Mouse (Mus musculus): ENCODE results near the gene Lrfn3.

Lrfn3 gene

DNA sequence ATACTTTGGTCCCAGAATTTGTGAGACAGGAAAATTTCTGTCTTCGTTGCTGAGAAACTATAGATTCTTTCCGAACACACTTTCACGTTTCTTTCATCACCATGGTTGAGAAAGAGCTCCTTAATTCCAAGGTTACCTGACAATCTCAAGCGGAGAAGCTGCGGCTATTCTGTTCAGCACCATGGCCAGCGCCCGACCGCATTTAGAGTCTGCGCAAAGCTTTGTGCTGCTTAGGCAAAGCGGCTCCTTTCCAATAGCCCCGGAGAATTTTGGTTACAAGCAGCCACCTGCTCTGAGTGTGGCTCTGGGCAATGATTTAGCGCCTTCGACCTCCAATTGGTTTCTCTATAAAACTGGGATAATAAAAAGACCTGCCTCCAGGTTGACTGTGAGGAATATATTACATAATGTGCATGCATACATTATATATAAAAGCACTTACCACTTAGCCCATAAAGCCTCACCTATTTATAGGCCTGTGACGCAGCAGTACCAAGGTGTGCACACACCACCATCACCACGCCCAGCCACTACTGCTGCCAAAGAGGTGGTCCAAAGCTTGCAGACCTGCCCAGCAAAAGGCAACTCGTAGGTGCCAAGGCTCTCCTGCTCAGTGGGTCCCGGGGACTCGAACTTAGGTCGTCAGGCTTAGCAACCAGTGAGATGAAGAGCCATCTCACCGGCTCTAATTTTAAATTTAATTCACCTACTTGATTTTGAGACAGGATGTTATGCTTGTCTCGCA lies 15.8 kb downstream of the Lrfn3 start:
- no peak for DNase-seq (ENCODE audit: low read depth, low spot score)

DNA sequence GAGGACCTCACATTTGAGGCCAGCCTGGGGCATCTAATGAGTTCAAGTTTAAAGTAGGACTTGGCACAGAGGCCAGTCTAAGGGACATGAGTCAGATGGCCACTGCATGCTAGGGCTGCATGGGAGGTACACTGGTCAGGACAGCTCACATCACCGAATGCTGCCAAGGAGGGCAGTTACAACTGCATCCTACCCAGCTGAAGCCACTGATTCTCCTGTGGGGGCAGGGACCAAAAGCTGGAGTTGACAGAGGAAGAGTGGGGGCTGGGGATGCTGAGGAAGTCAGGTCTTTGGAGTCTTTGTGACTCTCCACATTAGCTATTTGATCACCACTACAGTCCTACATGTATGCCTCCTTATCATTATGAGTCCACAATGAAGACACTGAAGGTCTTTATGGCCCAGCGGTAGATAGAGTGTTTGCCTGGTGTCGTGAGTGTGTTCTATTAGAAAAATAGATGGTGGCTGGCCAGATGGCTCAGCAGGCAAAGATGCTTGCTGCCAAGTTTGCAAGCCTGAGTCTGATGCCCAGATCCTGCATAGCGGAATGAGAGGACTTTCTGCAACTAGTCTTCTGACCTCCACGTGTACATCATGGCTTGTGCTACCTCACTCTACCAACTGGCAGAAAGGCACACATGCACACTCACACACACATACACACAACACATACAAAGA lies 23.0 kb downstream of the Lrfn3 start:
- DNase-seq (ENCODE audit: low read depth, low spot score): no peak

DNA sequence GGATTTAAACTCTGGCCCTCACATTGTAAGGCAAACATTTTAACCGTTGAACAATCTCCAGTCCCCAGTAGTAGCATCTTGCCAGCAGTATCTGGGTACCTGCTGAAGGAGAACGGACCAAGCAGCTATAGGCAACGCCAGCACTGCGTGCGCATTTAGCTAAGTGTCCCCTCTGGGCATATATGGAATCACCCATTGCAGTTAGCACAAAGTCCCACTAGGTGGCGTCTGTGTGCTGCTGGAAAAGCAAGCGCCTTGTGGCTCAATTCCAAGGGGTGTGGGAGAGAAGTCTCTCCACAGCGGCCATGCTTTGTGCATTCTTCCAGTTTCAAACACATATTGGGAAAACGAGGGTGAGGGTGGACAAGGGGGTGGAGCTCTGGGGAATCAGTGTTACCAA lies 26.2 kb downstream of the Lrfn3 start:
- peak; percentile 78 for DNase-seq (ENCODE audit: low read depth, low spot score)

DNA sequence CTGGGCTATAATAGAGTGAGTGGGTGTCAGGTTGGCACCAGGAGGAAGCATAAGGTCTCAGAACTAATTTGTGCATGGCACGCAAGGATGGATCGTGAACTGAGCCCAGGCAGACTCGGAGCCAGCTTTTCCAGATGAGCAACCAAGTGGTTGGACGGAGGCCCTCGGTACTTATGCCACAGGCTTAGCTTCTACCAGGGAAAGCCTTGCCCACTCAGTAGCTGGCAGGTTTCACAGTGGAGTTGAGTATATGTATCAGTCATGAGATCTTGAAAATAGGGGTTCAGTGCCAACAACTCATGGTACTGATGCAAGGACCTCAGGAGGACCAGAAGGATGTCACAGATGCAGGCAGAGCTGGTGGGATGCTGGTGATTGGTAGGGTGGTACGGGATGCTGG lies 26.9 kb downstream of the Lrfn3 start:
- no peak for DNase-seq (ENCODE audit: low read depth, low spot score)

DNA sequence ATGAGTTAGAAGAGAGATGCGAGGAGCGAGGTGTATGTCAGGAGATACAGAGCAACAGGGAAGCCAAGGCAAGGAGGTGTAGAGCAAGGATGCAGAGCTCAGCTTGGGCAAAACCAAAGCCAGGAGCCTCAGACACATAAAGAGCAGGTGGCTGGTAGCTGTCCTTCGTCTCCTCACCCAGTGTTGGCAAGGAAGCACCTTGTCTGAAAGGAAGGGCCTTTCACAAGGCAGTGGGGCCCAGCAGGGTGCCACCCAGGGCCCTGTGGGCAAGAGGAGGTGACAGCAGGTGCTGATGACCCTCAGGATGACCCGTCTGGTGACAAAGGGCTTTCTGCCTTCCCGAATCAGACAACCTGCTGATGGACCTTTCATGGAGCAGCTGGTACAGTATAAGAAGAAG lies 28.0 kb downstream of the Lrfn3 start:
- DNase-seq (ENCODE audit: low read depth, low spot score): no peak

DNA sequence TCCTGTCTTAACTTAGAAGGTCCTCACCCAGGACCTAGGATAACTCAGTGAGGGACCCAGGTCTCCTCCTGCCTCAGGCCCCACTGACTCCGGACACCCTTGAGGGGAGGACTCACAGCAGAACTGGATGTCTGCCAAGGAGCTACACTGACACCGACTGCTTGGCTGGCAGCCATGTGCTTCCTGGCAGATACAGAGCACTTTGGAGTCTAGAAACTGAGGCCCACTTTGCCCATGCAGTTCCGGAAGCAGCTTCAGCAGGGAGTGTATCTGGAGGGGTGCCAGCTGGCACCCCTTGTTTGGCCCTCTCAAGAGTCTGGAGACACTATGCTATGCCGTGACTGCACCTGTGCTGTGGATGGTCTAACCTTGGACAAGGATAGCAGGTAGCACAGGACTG lies 29.1 kb downstream of the Lrfn3 start:
- DNase-seq (ENCODE audit: low read depth, low spot score): no peak

GRCm38 (mm10) chr7:30332622-30333259 lies 29.8 kb downstream of the Lrfn3 start:
- no peak for DNase-seq (ENCODE audit: low read depth, low spot score)

- DNase-seq (ENCODE audit: low read depth, low spot score): peak; percentile 89
Measured at GRCm38 (mm10) chr7:30331887-30332286, 30.7 kb downstream of the Lrfn3 start.

DNA sequence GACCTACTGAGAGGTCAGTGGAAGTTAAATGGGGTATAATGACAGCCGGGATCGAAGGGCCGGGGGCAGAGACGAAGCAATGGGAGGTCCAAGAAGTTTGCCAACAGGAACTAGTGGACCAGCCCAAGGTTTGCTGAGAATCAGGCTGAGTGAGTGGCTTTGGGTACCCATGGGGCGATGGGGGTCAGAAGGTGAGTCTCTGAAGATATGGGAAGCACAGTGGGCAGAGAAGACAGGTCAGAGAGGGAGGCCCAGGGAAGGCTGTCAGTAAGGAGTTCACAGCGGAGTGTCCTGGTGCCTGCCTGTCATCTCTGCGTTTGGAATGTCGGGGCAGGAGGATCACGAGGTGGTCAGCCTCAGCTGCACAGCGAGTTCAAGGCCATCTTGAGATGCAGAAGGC lies 34.2 kb downstream of the Lrfn3 start:
- DNase-seq (ENCODE audit: low read depth, low spot score): no peak

DNA sequence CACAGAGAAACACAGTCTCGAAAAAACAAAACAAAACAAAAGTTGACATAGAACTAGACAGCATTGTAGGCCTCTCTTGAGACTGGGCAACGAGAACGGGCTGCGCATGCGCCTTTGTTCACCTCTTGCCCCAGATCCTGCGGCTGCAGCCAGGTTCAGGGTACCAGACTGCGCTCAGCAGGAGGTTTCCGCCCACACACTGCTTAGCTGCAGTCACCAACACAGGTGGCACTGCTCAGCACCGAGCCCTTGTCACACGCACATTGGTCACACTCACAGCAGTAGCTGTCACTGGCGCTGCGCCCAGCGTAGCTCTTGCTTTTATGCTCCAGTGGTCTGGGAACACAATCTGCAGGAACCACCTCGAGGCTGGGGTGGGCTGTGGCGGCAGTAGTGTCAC lies 35.4 kb downstream of the Lrfn3 start:
- no peak for DNase-seq (ENCODE audit: low read depth, low spot score)

DNA sequence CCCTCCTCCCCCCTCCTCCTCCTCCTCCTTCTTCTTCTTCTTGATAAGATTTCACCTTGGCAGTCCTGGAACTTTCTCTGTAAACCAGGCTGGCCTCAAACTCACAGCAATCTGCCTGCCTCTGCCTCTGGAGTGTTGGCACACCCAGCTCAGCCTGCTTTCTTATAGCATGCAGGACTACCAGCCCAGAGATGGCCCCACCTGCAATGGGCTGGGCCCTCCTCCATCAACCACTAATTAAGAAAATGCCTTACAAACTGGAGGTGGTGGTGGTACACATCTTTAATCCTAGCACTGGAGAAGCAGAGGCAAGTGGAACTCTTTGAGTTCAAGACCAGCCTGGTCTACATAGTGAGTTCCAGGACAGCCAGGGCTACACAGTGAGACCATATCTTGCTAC lies 36.1 kb downstream of the Lrfn3 start:
- no peak for DNase-seq (ENCODE audit: low read depth, low spot score)

DNA sequence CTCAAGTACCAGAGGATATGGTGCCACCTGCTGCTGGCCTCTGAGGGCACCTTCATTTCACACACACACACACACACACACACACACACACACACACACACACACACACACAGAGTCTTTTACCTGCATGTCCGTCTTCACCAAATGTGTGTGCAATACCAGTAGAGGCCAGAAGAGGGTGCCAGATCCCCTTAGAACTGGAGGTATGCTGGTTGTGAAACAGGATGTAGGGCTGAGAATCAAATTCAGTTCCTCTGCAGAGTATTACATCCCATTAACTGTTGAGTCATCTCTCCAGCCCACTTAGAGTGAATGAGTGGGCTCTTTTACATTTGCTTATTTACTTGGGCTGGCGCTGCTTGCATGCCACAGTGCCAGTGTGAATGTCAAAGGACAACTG lies 37.2 kb downstream of the Lrfn3 start:
- DNase-seq (ENCODE audit: low read depth, low spot score): no peak

DNA sequence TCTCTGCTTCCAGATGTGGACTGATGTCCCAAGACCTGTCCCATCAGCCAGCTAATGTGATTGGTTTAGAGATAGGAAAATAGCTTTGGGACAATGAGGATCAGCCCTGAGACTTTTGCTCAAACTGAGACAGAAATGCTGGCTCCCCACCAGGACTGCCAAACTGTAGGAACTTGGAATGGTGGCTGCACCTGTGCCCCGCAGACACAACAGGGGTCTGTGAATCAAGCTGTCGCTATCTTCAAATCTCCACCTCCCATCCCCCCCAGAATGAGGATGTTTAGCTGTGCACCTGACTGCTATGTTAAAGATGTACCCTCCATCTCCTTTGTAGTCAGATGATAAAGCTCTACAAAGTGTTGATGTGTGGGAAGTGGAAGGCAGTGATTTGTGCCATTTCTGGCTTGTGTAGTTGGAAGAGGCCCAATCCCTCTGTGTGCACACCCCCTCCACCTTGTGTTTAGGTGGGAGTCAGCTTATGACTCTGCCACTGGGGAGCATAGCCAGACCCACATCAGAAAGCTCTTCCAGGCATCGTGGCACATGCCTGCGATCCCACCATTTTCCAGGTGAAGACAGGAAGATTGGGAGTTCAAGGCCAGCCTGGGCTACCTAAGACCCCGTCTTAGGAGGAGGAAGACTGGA lies 38.1 kb downstream of the Lrfn3 start:
- no peak for DNase-seq (ENCODE audit: low read depth, low spot score)

DNA sequence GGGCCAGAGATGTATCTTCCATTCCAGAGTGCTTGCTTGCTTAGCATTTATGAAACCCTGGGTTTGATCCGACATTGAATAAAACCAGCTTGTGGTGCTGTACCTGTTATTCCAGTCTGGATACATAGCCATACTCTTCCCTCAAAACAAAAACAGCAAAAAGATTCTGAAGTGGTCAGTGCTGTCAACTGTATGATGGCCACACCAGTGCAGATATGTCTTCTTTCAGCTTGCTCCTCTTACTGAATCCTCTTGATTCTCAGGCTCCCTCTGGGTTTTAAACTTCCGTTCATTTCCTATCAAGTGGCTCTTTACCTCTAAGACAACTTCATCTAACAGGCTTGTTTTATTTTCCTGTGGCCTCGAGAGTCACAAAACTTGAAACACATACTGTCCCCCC lies 38.8 kb downstream of the Lrfn3 start, which contains the start of gene Sdhaf1:
Sdhaf1 (minus strand) TSS at position 101 of the 400 bp plus-strand sequence.
- no peak for DNase-seq (ENCODE audit: low read depth, low spot score)

GRCm38 (mm10) chr7:30322865-30323264 lies 39.7 kb downstream of the Lrfn3 start:
- DNase-seq (ENCODE audit: low read depth, low spot score): no peak

DNA sequence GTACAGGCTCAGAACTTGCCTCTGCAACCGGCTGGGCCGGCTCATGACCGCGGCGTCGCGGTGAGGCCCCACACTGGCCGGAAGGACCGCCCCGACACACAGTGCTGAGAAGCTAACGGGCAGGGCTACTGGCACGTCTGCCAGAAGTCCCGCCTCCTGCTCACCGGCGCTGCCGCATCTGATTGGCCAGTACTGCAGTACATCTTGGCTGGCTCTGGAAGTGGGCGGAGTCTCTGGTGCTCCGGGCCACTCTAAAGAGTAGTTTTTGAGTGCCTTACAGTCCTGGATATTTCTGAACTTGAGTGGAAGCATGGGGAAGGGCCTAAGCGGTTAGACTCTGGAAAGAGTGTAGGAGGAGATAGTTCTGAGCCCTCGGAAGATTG lies 40.3 kb downstream of the Lrfn3 start:
- DNase-seq (ENCODE audit: low read depth, low spot score): peak; percentile 87

- DNase-seq (ENCODE audit: low read depth, low spot score): no peak
Measured at GRCm38 (mm10) chr7:30321539-30322284, 40.9 kb downstream of the Lrfn3 start, which contains the start of gene E130208F15Rik. TSS of gene E130208F15Rik (plus strand) at chr7:30321740.

- DNase-seq (ENCODE audit: low read depth, low spot score): no peak
Measured at GRCm38 (mm10) chr7:30320946-30321345, 41.6 kb downstream of the Lrfn3 start.

DNA sequence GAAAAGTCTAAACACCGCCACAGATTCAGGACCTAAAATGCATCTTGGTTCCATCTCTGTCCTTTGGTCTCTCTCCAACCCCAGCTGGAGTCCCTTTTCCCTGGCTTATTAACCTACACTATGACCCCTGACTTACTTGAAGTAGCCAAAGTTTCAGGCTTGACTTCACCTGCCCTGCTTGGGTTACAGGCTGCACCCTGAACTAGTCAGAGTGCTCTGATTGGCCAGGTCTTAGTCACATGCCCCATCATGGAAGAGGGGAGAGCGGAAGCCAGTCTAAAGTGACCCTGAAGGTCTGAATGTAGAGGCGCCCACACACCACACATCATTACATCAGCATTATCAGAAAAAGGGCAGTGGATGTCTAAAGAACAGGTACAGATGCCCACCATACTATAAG lies 44.4 kb downstream of the Lrfn3 start:
- DNase-seq (ENCODE audit: low read depth, low spot score): no peak

DNA sequence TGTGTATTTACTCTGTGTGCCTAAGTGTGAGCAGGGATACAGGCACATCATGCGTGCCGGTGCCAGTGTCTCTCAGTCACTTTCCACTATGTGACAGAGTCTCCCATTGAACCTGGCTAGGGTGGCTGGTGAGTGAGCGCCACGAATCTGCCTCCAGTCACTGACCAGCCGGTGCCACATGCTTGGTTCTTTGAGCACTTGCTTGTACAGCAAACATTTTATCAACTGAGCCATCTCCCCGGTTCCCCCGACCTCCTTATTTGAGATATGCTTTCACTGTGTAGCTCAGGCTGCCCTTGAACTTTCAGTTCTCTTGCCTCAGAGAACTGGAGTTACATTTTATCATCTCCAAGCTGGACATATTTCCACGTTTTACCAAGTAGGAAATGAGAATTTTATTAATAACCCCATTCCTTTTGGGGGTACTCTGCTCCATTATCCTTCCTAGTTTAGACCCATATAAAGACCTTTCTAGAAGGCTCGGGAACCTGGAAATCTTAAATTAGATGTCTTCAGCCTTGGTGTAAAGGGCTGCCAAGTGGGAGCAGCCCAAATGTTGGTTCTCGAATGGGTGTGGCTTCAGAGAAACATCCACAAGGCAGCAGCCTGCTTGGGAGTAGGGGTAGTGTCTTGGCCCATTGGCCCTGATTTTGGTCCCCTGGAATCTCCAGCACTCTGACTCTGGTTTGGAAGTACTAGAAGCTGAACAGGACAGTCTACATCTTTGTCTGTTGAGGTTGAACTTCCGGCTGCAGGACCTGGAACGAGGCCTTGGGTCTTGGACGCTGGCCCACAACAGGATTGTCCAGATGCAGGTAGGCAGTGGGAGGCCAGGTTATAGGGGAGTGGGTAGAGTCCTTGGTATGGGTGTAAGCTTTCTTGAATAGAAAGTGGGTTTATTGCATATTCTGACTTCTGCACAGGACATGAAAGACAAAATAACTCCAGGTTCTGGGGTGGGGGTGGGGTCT lies 46.7 kb downstream of the Lrfn3 start:
- DNase-seq (ENCODE audit: low read depth, low spot score): no peak
